Mouse (Mus musculus) fat pad, adult 2 months (tissue): Measurements from ENCODE around the gene Tubb2a.

ENCODE experiments used
- DNase-seq: peaks from one replicate; pipeline ENCODE4 v3.0.0-alpha.2; 2011; ENCODE audit warnings: low read depth, low spot score; ENCODE audit errors: extremely low read depth

Gene Tubb2a

GRCm38 (mm10) chr13:34077492-34078271, at the start of gene Tubb2a:
Tubb2a (minus strand) TSS chr13:34078007.
- no peak for DNase-seq

GRCm38 (mm10) chr13:34125711-34126110, 47.9 kb upstream of the Tubb2a start:
- DNase-seq, result no peak

- no peak for DNase-seq
Observed at GRCm38 (mm10) chr13:34120536-34120935, 42.7 kb upstream of the Tubb2a start.

GRCm38 (mm10) chr13:34119406-34119805, 41.6 kb upstream of the Tubb2a start:
- no peak for DNase-seq

GRCm38 (mm10) chr13:34118816-34119215, 41.0 kb upstream of the Tubb2a start:
- no peak for DNase-seq

- DNase-seq, result no peak
Observed at GRCm38 (mm10) chr13:34116508-34116907, 38.7 kb upstream of the Tubb2a start.

GRCm38 (mm10) chr13:34114654-34115053, 36.8 kb upstream of the Tubb2a start:
- DNase-seq, result no peak

- DNase-seq, result no peak
Observed at GRCm38 (mm10) chr13:34113086-34113485, 35.3 kb upstream of the Tubb2a start.

GRCm38 (mm10) chr13:34112369-34113081, 34.7 kb upstream of the Tubb2a start:
- peak; percentile 89 for DNase-seq

- DNase-seq, result no peak
Observed at GRCm38 (mm10) chr13:34111878-34112277, 34.1 kb upstream of the Tubb2a start.

GRCm38 (mm10) chr13:34111019-34111418, 33.2 kb upstream of the Tubb2a start:
- DNase-seq, result no peak

GRCm38 (mm10) chr13:34109677-34110058, 31.9 kb upstream of the Tubb2a start:
- peak; percentile 85 for DNase-seq

- DNase-seq, result no peak
Observed at GRCm38 (mm10) chr13:34109035-34109676, 31.3 kb upstream of the Tubb2a start.

- DNase-seq, result no peak
Observed at GRCm38 (mm10) chr13:34106999-34107398, 29.2 kb upstream of the Tubb2a start.

GRCm38 (mm10) chr13:34106256-34106655, 28.4 kb upstream of the Tubb2a start:
- no peak for DNase-seq

- DNase-seq, result no peak
Observed at GRCm38 (mm10) chr13:34105364-34105763, 27.6 kb upstream of the Tubb2a start.

GRCm38 (mm10) chr13:34101908-34102307, 24.1 kb upstream of the Tubb2a start:
- no peak for DNase-seq

- no peak for DNase-seq
Observed at GRCm38 (mm10) chr13:34101247-34101646, 23.4 kb upstream of the Tubb2a start.

- no peak for DNase-seq
Observed at GRCm38 (mm10) chr13:34100733-34101132, 22.9 kb upstream of the Tubb2a start.

- no peak for DNase-seq
Observed at GRCm38 (mm10) chr13:34097086-34097485, 19.3 kb upstream of the Tubb2a start.

- DNase-seq, result no peak
Observed at GRCm38 (mm10) chr13:34096455-34096854, 18.6 kb upstream of the Tubb2a start.
